Mouse (Mus musculus) G1E (cell line): ENCODE data around the gene Unc13d.

Experiments used
- CTCF ChIP-seq: IDR thresholded peaks from 2 replicates; pipeline ENCODE4 v1.5.1; 2012; ENCODE audit warnings: low read depth, low read length, inconsistent platforms, mixed read lengths
- TAL1 ChIP-seq: conservative IDR thresholded peaks from 2 replicates; pipeline ENCODE4 v1.6.1; 2012; ENCODE audit warnings: low read depth, low read length, inconsistent platforms, mixed read lengths

GRCm38 (mm10) chr11:116093771-116094565, 16.2 kb upstream of the Unc13d start:
- TF ChIP-seq CTCF, result no peak
- no peak for TF ChIP-seq TAL1
